Mouse (Mus musculus): ENCODE measurements around the gene Myo9a. TPM values are rescaled to one million over a fixed set of nuclear protein-coding genes. Genes with fewer than 3 reads are reported as not detected.
"Not testable (repeated sequence)": the region's sequence is repeated elsewhere in the genome, so short reads cannot be mapped to it uniquely, and the experiment has no call there.

Myo9a gene
- total RNA-seq, 2 experiments from 2014 or later = 7.4 to 7.5 TPM

DNA sequence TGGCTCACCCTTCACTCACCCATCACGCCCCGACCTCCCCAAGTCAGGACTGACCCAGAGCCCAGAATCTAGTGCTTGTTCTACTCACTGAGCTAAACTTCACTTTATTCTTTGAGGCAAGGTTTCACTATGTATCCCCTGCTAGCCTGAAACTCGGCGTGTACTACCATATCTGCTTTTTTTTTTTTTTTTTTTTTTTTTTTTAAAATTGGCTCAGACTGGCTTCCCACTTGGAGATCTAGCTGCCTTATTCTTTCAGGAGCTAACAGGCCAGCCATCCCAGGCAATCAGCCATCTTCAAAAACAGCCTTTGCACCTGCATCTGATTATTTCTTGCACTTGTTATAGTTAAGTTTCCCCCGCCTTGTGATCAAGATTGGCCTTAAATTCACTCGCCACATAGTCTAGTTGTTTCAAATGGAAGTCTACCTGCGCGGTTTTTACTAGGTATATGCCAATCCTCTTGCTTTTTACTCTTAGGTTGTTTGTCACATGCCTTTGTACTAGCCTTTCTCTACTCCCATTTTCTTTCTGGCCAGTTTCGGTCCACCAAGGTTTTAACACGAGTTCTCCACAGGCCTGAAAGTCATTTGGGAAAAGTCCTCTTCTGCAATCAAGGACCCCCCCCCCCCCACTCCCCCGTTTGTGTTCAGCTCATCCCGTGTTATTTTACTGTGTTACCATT is 973 bp upstream of the Myo9a start:
- DNase-seq (ENCODE audit: low spot score) = no peak

- peak; percentile 87 for DNase-seq (ENCODE audit: low spot score)
Observed at GRCm38 (mm10) chr9:59751066-59751581, 428 bp downstream of the Myo9a start.

DNA sequence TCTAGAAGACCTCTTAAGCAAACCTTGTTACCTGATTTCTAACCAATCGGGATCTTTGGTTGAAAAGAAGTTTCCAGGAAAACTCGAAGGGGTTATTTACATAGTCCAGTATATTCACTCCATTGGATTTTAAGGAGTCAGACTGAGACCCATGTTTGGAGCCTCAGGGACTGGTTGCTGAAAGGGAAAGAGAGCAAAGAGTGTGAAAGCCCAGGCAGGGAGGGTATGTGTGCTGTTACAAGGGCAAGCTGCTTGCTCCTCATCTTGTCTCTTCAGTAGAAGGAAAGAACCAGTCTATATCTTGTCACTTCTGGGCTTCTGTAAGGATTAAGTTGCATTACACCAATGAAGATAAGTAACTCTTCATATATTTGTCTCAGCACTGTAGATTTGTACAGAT is 1.3 kb downstream of the Myo9a start:
- DNase-seq (ENCODE audit: low spot score) = no peak

DNA sequence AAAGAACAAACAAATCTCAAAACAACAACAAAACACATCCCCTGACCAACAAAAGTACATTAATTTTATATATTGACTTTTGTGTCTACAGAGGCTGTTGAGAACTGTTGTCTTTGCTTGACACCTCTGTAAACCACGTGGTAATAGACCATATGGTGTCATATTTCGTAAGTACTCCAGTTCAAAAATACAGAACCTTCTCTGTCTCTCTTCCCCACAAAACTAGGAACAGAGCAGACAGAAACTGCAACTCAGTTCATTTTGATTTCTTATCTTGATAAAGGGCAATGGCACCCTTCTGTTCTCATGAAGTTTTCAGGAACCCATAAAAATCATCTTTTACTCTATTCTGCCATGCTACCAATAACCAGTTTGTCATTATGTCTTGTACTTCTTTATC is 4.5 kb downstream of the Myo9a start:
- DNase-seq (ENCODE audit: low spot score) = no peak

- not testable (repeated sequence) for DNase-seq (ENCODE audit: low spot score)
Observed at GRCm38 (mm10) chr9:59757016-59757415, 6.3 kb downstream of the Myo9a start.

DNA sequence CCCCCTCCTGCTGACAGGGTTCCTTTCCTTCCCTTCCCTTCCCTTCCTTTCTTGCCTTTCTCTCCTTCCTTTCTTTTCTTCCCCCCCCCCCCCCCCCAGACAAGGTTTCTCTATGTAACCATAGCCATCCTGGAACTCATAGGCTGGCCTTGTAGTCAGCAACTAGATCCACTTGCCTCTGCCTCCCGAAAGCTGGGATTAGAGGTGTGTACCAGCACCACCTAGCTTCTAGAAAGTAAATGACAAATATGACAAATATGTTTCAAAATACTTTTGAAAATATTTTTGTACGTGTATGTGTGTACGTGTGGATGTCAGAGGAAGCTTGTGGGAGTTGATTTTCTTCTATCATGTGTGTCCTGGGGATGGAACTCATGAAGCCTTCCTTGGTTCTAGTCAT is 9.8 kb downstream of the Myo9a start:
- no peak for DNase-seq (ENCODE audit: low spot score)

GRCm38 (mm10) chr9:59766966-59767461 is 16.3 kb downstream of the Myo9a start:
- not testable (repeated sequence) for DNase-seq (ENCODE audit: low spot score)

GRCm38 (mm10) chr9:59806046-59806774 is 55.5 kb downstream of the Myo9a start:
- DNase-seq (ENCODE audit: low spot score) = not testable (repeated sequence)

- no peak for DNase-seq (ENCODE audit: low spot score)
Observed at GRCm38 (mm10) chr9:59884551-59884950, 133.9 kb downstream of the Myo9a start.

GRCm38 (mm10) chr9:59903382-59903781 is 152.7 kb downstream of the Myo9a start:
- no peak for DNase-seq (ENCODE audit: low spot score)

GRCm38 (mm10) chr9:59914761-59915160 is 164.1 kb downstream of the Myo9a start:
- no peak for DNase-seq (ENCODE audit: low spot score)

DNA sequence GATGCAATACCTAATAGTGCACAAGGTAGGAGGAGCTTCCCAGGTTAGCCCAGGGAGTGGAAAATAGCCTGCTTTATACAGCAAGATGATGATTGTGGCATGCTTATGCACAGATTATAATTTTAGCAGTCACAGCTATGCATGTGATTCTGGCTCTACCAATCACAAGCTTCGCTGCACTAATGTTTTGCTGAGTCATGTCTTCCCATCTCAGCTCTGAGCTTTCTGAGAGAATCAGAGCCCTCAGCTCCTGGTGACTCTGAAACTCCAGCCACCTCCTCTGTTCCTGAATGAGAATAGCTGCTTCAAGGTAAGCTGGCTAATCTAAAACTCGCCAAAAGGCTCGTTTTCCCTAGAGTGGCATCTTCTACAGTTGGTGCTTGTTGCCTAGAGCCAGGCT is 179.6 kb downstream of the Myo9a start:
- no peak for DNase-seq (ENCODE audit: low spot score)

GRCm38 (mm10) chr9:59935866-59936265 is 185.2 kb downstream of the Myo9a start:
- DNase-seq (ENCODE audit: low spot score) = not testable (repeated sequence)

- DNase-seq (ENCODE audit: low spot score) = no peak
Observed at GRCm38 (mm10) chr9:59938529-59938928, 187.8 kb downstream of the Myo9a start.

DNA sequence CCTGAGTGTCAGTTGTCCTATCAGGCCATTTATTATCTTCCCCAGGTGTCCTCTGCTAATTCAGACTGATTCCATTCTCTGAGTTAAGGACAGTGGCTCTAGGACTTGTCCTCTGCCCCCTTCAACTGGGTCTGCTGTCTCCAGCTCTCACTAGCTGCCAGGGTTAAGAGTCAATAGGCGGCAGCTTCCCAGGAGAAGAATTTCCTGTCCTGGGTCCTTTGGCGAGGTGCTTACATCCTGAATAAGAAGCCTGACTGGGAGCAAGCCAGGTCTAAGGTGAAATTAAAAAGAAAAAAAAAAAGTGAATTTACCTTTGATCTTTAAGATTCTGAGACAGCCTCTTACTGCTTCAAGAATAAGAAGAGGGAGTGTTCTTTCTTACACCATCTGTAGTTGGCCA is 189.0 kb downstream of the Myo9a start:
- no peak for DNase-seq (ENCODE audit: low spot score)

DNA sequence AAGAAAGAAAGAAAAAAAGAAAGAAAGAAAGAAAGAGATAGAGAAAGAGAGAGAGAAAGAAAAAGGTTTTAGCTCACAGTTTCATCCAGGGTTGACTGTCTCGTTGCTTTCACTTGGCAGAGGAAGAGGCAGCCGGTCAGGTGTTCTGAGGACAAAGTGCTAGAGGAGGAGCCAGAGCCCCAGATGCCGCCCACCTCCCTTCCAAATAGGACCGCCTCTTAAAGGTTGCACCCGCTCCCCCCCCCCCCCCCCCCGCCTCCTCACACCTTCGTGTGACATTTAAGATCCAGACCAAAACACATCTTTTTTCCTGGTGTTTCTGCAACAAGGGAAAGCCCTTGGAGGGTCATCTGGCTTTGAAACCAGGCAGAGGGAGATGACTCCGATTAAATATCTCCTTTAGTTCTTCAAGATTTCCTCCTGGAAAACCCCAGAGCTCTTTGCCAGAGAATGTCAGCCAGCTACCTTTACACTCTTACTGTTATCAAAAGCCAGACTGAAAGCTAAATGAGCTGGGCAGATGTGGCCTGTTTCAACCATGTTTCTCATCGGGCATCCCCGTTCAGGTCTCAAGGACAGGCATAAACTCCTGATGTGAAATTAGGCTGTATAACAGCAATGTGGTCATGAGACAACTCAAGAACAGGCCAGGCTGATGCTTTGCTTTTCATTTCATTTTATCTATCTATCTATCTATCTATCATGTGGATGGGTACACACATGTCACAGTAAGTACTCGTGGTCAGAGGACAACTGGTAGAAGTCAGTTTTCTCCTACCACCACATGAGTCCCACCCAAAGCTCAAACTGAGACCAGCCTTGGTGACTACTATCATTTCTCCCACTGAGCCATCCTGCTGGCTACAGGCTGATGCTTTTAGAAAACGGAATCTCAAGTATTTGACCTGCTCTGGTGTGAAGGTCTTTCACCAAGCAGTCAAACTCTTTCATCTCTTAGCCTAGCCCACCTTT is 190.5 kb downstream of the Myo9a start:
- no peak for DNase-seq (ENCODE audit: low spot score)

GRCm38 (mm10) chr9:59941885-59942350 is 191.2 kb downstream of the Myo9a start:
- no peak for DNase-seq (ENCODE audit: low spot score)

DNA sequence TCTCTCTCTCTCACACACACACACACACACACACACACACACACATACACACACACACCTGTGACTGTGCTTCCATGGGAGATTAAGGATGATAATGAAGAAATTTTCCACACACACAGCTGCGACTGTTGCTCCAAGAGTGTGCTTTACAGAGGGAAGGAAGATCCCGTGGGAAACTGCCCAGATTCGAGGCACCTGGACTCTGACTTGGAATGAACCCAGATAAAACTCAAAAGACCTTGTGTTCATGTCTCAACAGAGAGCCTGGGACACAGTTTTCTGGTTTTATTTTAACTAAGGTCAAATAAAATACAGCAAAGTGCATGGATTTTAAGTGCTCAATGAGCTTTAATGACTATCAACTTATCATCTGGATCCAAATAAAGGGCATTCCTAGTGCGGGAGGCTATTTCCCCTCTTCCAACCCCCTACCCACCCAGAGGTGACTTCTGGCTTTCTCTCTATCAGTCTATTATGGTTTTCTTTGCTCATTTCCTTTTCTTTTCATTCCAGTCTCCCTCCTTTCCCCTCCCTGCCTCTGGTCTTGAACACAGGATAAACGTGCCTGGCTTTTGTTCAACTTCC is 191.9 kb downstream of the Myo9a start:
- DNase-seq (ENCODE audit: low spot score) = no peak

DNA sequence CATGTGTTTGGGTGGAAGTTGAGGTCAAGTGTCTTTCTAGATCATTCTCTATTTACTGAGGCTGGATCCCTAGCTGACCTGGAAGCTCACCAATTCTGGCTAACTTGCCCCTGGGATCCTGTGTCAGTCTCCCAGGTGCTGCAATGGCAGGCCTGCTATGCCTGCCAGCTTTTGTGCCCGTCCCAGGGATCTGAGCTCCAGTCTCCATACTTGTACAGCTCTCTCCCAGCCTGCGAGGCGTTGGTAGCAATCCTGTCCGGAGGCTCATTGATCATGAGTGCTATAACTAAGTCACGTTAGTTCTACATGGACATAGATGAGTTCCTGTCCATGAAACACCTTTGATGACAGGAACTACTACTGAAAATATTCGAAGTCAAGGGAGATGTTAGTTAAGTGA is 193.1 kb downstream of the Myo9a start:
- DNase-seq (ENCODE audit: low spot score) = no peak

GRCm38 (mm10) chr9:59945241-59945640 is 194.5 kb downstream of the Myo9a start:
- DNase-seq (ENCODE audit: low spot score) = peak; percentile 33

- no peak for DNase-seq (ENCODE audit: low spot score)
Observed at GRCm38 (mm10) chr9:59947271-59947670, 196.6 kb downstream of the Myo9a start.
